Mouse (Mus musculus): ENCODE data around the gene Gm11437. TPM values are rescaled to one million over a fixed set of nuclear protein-coding genes. Genes with fewer than 3 reads are reported as not detected.

Gm11437 gene
- polyA plus RNA-seq, 2 experiments: not detected

- no peaks in the 10 kb centered on the region for H3K27me3 ChIP-seq (ENCODE audit: control insufficient read depth, insufficient read depth, low read length)
- no peaks in the 10 kb centered on the region for H3K9me3 ChIP-seq (ENCODE audit: control insufficient read depth, low read length)
- H3K9ac ChIP-seq (ENCODE audit: low read depth, low read length, severe bottlenecking): no peak overlapping the region
- no peak overlapping the region for H3K4me2 ChIP-seq (replicated peaks; ENCODE audit: low read depth, low read length, severe bottlenecking)
- no peak overlapping the region for H3K27ac ChIP-seq (replicated peaks; ENCODE audit: low read depth, low read length)
- 93% methylated on average over 4 of the region's 4 CpGs for WGBS
- H3K4me3 ChIP-seq (replicated peaks; ENCODE audit: low read length): no peak overlapping the region; the same call in 1 of the 2 replicates
- no peak for ATAC-seq (ENCODE audit: low FRiP score, low read depth)
- DNase-seq (ENCODE audit: low spot score): no peak
- TF ChIP-seq POLR2A (IDR thresholded peaks at IDR 0.05; ENCODE audit: borderline replicate concordance, extremely low read depth, insufficient read depth, insufficient read length): no peak
- no peaks in the 10 kb centered on the region; the same call in 1 of the 2 replicates for H3K4me1 ChIP-seq (ENCODE audit: control insufficient read depth, insufficient read depth, low read length)
- H3K36me3 ChIP-seq (ENCODE audit: control insufficient read depth, insufficient read depth, low read length): peaks cover 30% of the 10 kb centered on the region
These were observed 39.3 kb downstream of the Gm11437 start for GRCm38 (mm10) chr11:84127977-84128376.

- H3K27ac ChIP-seq (replicated peaks; ENCODE audit: low read depth, low read length): 0 out of 2 replicates have a peak overlapping the region, but pooled peaks have one; percentile 4
These were observed 46.0 kb downstream of the Gm11437 start for GRCm38 (mm10) chr11:84121051-84121956.

GRCm38 (mm10) chr11:84117431-84117830 lies 49.8 kb downstream of the Gm11437 start:
- ATAC-seq (ENCODE audit: low FRiP score, low read depth) (no peak), DNase-seq (ENCODE audit: low spot score) (no peak)
- TF ChIP-seq POLR2A (IDR thresholded peaks at IDR 0.05; ENCODE audit: borderline replicate concordance, extremely low read depth, insufficient read depth, insufficient read length): no peak
- Histone ChIP-seq H3K27me3 (ENCODE audit: control insufficient read depth, insufficient read depth, low read length) (no peaks in the 10 kb centered on the region), H3K36me3 (ENCODE audit: control insufficient read depth, insufficient read depth, low read length) (peaks cover 77% of the 10 kb centered on the region), H3K4me3 (replicated peaks; ENCODE audit: low read length) (no peak overlapping the region), H3K4me2 (replicated peaks; ENCODE audit: low read depth, low read length, severe bottlenecking) (no peak overlapping the region), H3K27ac (replicated peaks; ENCODE audit: low read depth, low read length) (no peak overlapping the region), H3K9ac (ENCODE audit: low read depth, low read length, severe bottlenecking) (no peak overlapping the region), H3K4me1 (ENCODE audit: control insufficient read depth, insufficient read depth, low read length) (no peaks in the 10 kb centered on the region), H3K9me3 (ENCODE audit: control insufficient read depth, low read length) (no peaks in the 10 kb centered on the region)
- 77% methylated on average over 4 of the region's 4 CpGs for WGBS

More at GRCm38 (mm10) chr11:84121051-84121956, 46.0 kb downstream of the Gm11437 start:
- no peak overlapping the region for H3K4me2 ChIP-seq (replicated peaks; ENCODE audit: low read depth, low read length, severe bottlenecking)
- no peak overlapping the region for H3K9ac ChIP-seq (ENCODE audit: low read depth, low read length, severe bottlenecking)
- TF ChIP-seq POLR2A (IDR thresholded peaks at IDR 0.05; ENCODE audit: borderline replicate concordance, extremely low read depth, insufficient read depth, insufficient read length): no peak
- no peaks in the 10 kb centered on the region for H3K9me3 ChIP-seq (ENCODE audit: control insufficient read depth, low read length)
- no peaks in the 10 kb centered on the region for H3K4me1 ChIP-seq (ENCODE audit: control insufficient read depth, insufficient read depth, low read length)
- no peak overlapping the region for H3K4me3 ChIP-seq (replicated peaks; ENCODE audit: low read length)
- H3K36me3 ChIP-seq (ENCODE audit: control insufficient read depth, insufficient read depth, low read length): peaks cover 84% of the 10 kb centered on the region
- WGBS: 87% methylated on average over 12 of the region's 12 CpGs
- DNase-seq (ENCODE audit: low spot score) (no peak), ATAC-seq (ENCODE audit: low FRiP score, low read depth) (no peak)
- H3K27me3 ChIP-seq (ENCODE audit: control insufficient read depth, insufficient read depth, low read length): no peaks in the 10 kb centered on the region

- WGBS: 64% methylated on average over 2 of the region's 2 CpGs
- ATAC-seq (ENCODE audit: low FRiP score, low read depth) (no peak), DNase-seq (ENCODE audit: low spot score) (no peak)
- no peak overlapping the region for H3K4me3 ChIP-seq (replicated peaks; ENCODE audit: low read length)
- no peak overlapping the region for H3K9ac ChIP-seq (ENCODE audit: low read depth, low read length, severe bottlenecking)
- H3K4me2 ChIP-seq (replicated peaks; ENCODE audit: low read depth, low read length, severe bottlenecking): no peak overlapping the region
- no peaks in the 10 kb centered on the region for H3K4me1 ChIP-seq (ENCODE audit: control insufficient read depth, insufficient read depth, low read length)
- no peaks in the 10 kb centered on the region for H3K27me3 ChIP-seq (ENCODE audit: control insufficient read depth, insufficient read depth, low read length)
- H3K27ac ChIP-seq (replicated peaks; ENCODE audit: low read depth, low read length): no peak overlapping the region
- no peak for TF ChIP-seq POLR2A (IDR thresholded peaks at IDR 0.05; ENCODE audit: borderline replicate concordance, extremely low read depth, insufficient read depth, insufficient read length)
- peaks cover 65% of the 10 kb centered on the region for H3K36me3 ChIP-seq (ENCODE audit: control insufficient read depth, insufficient read depth, low read length)
- H3K9me3 ChIP-seq (ENCODE audit: control insufficient read depth, low read length): no peaks in the 10 kb centered on the region
These were observed 51.1 kb downstream of the Gm11437 start for GRCm38 (mm10) chr11:84116221-84116620.

GRCm38 (mm10) chr11:84115646-84116045 lies 51.6 kb downstream of the Gm11437 start:
- Histone ChIP-seq H3K27me3 (ENCODE audit: control insufficient read depth, insufficient read depth, low read length) (no peaks in the 10 kb centered on the region), H3K27ac (replicated peaks; ENCODE audit: low read depth, low read length) (no peak overlapping the region), H3K4me3 (replicated peaks; ENCODE audit: low read length) (no peak overlapping the region), H3K4me2 (replicated peaks; ENCODE audit: low read depth, low read length, severe bottlenecking) (no peak overlapping the region), H3K36me3 (ENCODE audit: control insufficient read depth, insufficient read depth, low read length) (peaks cover 63% of the 10 kb centered on the region), H3K4me1 (ENCODE audit: control insufficient read depth, insufficient read depth, low read length) (no peaks in the 10 kb centered on the region), H3K9ac (ENCODE audit: low read depth, low read length, severe bottlenecking) (no peak overlapping the region), H3K9me3 (ENCODE audit: control insufficient read depth, low read length) (no peaks in the 10 kb centered on the region)
- TF ChIP-seq POLR2A (IDR thresholded peaks at IDR 0.05; ENCODE audit: borderline replicate concordance, extremely low read depth, insufficient read depth, insufficient read length): no peak
- ATAC-seq (ENCODE audit: low FRiP score, low read depth) (no peak), DNase-seq (ENCODE audit: low spot score) (no peak)
- WGBS: 79% methylated on average over 9 of the region's 9 CpGs

All from limb, embryonic 14.5 days (tissue).